Mouse (Mus musculus) ovary, postnatal 14 days (tissue): ENCODE measurements at regions not wholly inside any gene's neighbourhood (a gene's known extent, or its start where the extent isn't known, plus 50 kb on each side); places are given as distances from the start of the nearest gene placed in this dataset.

Source experiments
- DNase-seq: peaks from one replicate; pipeline ENCODE4 v3.0.0; 2022; ENCODE audit warnings: low spot score

GRCm38 (mm10) chr9:34423062-34423461 lies 62.6 kb upstream of the Kirrel3 start:
- DNase-seq: no peak

GRCm38 (mm10) chr9:34426589-34426988 lies 59.1 kb upstream of the Kirrel3 start:
- no peak for DNase-seq

- no peak for DNase-seq
Observed at GRCm38 (mm10) chr9:34427711-34428110, 58.0 kb upstream of the Kirrel3 start.
